Mouse (Mus musculus) stomach, postnatal 0 days (tissue): ENCODE measurements around the gene Htr2a. TPM values are rescaled to one million over a fixed set of nuclear protein-coding genes. Genes with fewer than 3 reads are reported as not detected.

Experiments used
- ATAC-seq: fragments of 200-750 bp; cut with Nextera tagmentation; 2 replicates; pipeline ENCODE4 v1.8.0; 2017; ENCODE audit not compliant: low FRiP score, low TSS enrichment
- DNase-seq: peaks from one replicate; pipeline ENCODE4 v3.0.0-alpha.2; 2016; ENCODE audit warnings: low spot score
- H3K27ac ChIP-seq: fragments of 300-500 bp; sonication (generic); replicated peaks from 2 replicates; pipeline ENCODE4 v1.5.1; 2014; ENCODE audit warnings: mild to moderate bottlenecking, control low read depth
- H3K27me3 ChIP-seq: fragments of 300-500 bp; sonication (generic); 2 replicates; pipeline ENCODE4 v1.6.1; 2014; ENCODE audit warnings: low read length; ENCODE audit not compliant: control insufficient read depth, insufficient read depth
- H3K36me3 ChIP-seq: fragments of 300-500 bp; sonication (generic); 2 replicates; pipeline ENCODE4 v1.6.1; 2014; ENCODE audit warnings: low read length, mixed read lengths; ENCODE audit not compliant: control insufficient read depth, insufficient read depth
- H3K4me1 ChIP-seq: fragments of 300-500 bp; sonication (generic); replicated peaks from 2 replicates; pipeline ENCODE4 v1.6.1; 2014; ENCODE audit warnings: antibody characterized with exemption; ENCODE audit not compliant: control insufficient read depth, insufficient read depth
- H3K4me2 ChIP-seq: fragments of 300-500 bp; sonication (generic); replicated peaks from 2 replicates; pipeline ENCODE4 v1.6.1; 2014; ENCODE audit warnings: low read depth, mild to moderate bottlenecking, control low read depth, moderate library complexity
- H3K4me3 ChIP-seq: fragments of 300-500 bp; sonication (generic); 2 replicates; pipeline ENCODE4 v1.5.1; 2014; ENCODE audit warnings: low read depth, low read length, control low read depth
- H3K9ac ChIP-seq: fragments of 300-500 bp; sonication (generic); 2 replicates; pipeline ENCODE4 v1.6.1; 2014; ENCODE audit warnings: mild to moderate bottlenecking, low read length, control low read depth, mixed read lengths
- H3K9me3 ChIP-seq: fragments of 300-500 bp; sonication (generic); 2 replicates; pipeline ENCODE4 v1.6.1; 2016; ENCODE audit warnings: low read length; ENCODE audit not compliant: control insufficient read depth
- CTCF ChIP-seq: IDR thresholded peaks from 2 replicates; pipeline ENCODE4 v1.5.1; 2016; ENCODE audit warnings: antibody characterized with exemption, low read depth, mild to moderate bottlenecking, moderate library complexity
- EP300 ChIP-seq: optimal IDR thresholded peaks from 2 replicates; pipeline ENCODE3; 2016; ENCODE audit warnings: antibody characterized with exemption
- WGBS: fragments of 180-500 bp; shearing (Covaris S2); extraction: QIAGEN DNeasy Blood & Tissue Kit; methylation state at CpG from one replicate; pipeline ENCODE4 v1.1.7; 2014; 5-methylcytosine and 5-hydroxymethylcytosine counted together
- polyA plus RNA-seq: library from polyadenylated mRNA; unstranded; fragments of >200 nt; fragmentation: Nextera tagmentation; extraction: Ambion mirVana; gene quantifications from 2 replicates; pipeline ENCODE4 v1.2.1, GENCODE M21; 2015

Gene Htr2a
- polyA plus RNA-seq, 1 experiment from 2014 or later: 0.13 TPM

GRCm38 (mm10) chr14:74735471-74735870, 94.8 kb downstream of the Htr2a start:
- TF ChIP-seq EP300: no peak
- TF ChIP-seq CTCF: no peak
- no peak for ATAC-seq

GRCm38 (mm10) chr14:74736850-74737249, 96.2 kb downstream of the Htr2a start:
- H3K27me3 ChIP-seq: no peaks in the 10 kb centered on the region
- peaks cover 23% of the 10 kb centered on the region for H3K36me3 ChIP-seq
- peak; percentile 30 for ATAC-seq
- H3K4me2 ChIP-seq: no peak overlapping the region
- 83% methylated on average over 6 of the region's 6 CpGs for WGBS
- no peak overlapping the region for H3K4me3 ChIP-seq
- no peak overlapping the region for H3K9ac ChIP-seq
- H3K4me1 ChIP-seq: no peaks in the 10 kb centered on the region
- TF ChIP-seq CTCF (no peak), EP300 (no peak)
- peak; percentile 51 for DNase-seq
- no peak overlapping the region for H3K27ac ChIP-seq
- H3K9me3 ChIP-seq: no peaks in the 10 kb centered on the region

More at GRCm38 (mm10) chr14:74735471-74735870, 94.8 kb downstream of the Htr2a start:
- no peak overlapping the region for H3K4me2 ChIP-seq
- no peak overlapping the region for H3K9ac ChIP-seq
- no peaks in the 10 kb centered on the region for H3K27me3 ChIP-seq
- H3K4me1 ChIP-seq: no peaks in the 10 kb centered on the region
- 71% methylated on average over 6 of the region's 6 CpGs for WGBS
- DNase-seq: no peak
- no peak overlapping the region for H3K4me3 ChIP-seq
- H3K9me3 ChIP-seq: no peaks in the 10 kb centered on the region
- H3K27ac ChIP-seq: no peak overlapping the region
- peaks cover 14% of the 10 kb centered on the region; the same call in 1 of the 2 replicates for H3K36me3 ChIP-seq

Other genes starting within 250 kb of the Htr2a start
- gene Esd, start 91.5 kb downstream of the Htr2a start, polyA plus RNA-seq: 364 and 367 TPM in 2 replicates